Mouse (Mus musculus) midbrain, embryonic 15.5 days (tissue): ENCODE data around the gene Eif3l. TPM values are rescaled to one million over a fixed set of nuclear protein-coding genes. Genes with fewer than 3 reads are reported as not detected.
A peak's percentile ranks its signal among the peaks of the same experiment; 100 is the strongest.

Source experiments
- ATAC-seq: fragments of 200-750 bp; cut with Nextera tagmentation; replicated peaks from 2 replicates; pipeline ENCODE4 v1.8.0; 2017; ENCODE audit warnings: moderate TSS enrichment
- H3K27ac ChIP-seq: fragments of 300-500 bp; sonication (generic); 2 replicates; pipeline ENCODE4 v1.5.1; 2015; ENCODE audit warnings: mild to moderate bottlenecking, inconsistent platforms
- H3K27me3 ChIP-seq: fragments of 300-500 bp; sonication (generic); replicated peaks from 2 replicates; pipeline ENCODE4 v1.6.1; 2015; ENCODE audit warnings: inconsistent platforms
- H3K36me3 ChIP-seq: fragments of 300-500 bp; sonication (generic); replicated peaks from 2 replicates; pipeline ENCODE4 v1.6.1; 2015; ENCODE audit warnings: inconsistent platforms
- H3K4me1 ChIP-seq: fragments of 300-500 bp; sonication (generic); 2 replicates; pipeline ENCODE4 v1.6.1; 2015; ENCODE audit warnings: inconsistent platforms
- H3K4me2 ChIP-seq: fragments of 300-500 bp; sonication (generic); 2 replicates; pipeline ENCODE4 v1.6.1; 2015; ENCODE audit warnings: inconsistent platforms, mild to moderate bottlenecking, moderate library complexity
- H3K4me3 ChIP-seq: fragments of 300-500 bp; sonication (generic); 2 replicates; pipeline ENCODE4 v1.5.1; 2015; ENCODE audit warnings: mild to moderate bottlenecking, inconsistent platforms
- H3K9ac ChIP-seq: fragments of 300-500 bp; sonication (generic); 2 replicates; pipeline ENCODE4 v1.6.1; 2015; ENCODE audit warnings: mild to moderate bottlenecking, inconsistent platforms
- H3K9me3 ChIP-seq: fragments of 300-500 bp; sonication (generic); 2 replicates; pipeline ENCODE4 v1.6.1; 2016; ENCODE audit warnings: inconsistent platforms
- WGBS: fragments of 180-500 bp; shearing (Covaris S2); methylation state at CpG from one replicate; pipeline ENCODE4 v1.1.7; 2015; ENCODE audit warnings: mixed read lengths; 5-methylcytosine and 5-hydroxymethylcytosine counted together
- polyA plus RNA-seq: library from polyadenylated mRNA; unstranded; fragments of >200 nt; fragmentation: Nextera tagmentation; extraction: Ambion mirVana; gene quantifications from 2 replicates; pipeline ENCODE4 v1.2.1, GENCODE M21; 2015

Eif3l gene
- polyA plus RNA-seq, 1 experiment from 2014 or later, result 167 TPM

- no peak for ATAC-seq
- Histone ChIP-seq H3K4me2 (no peak overlapping the region), H3K4me1 (no peaks in the 10 kb centered on the region), H3K36me3 (0 out of 2 replicates have a peak, but pooled peaks cover 2% of the 10 kb centered on the region), H3K9me3 (no peaks in the 10 kb centered on the region), H3K27me3 (no peaks in the 10 kb centered on the region), H3K27ac (no peak overlapping the region), H3K9ac (no peak overlapping the region), H3K4me3 (no peak overlapping the region)
- 79% methylated on average over 4 of the region's 4 CpGs for WGBS
Observed at GRCm38 (mm10) chr15:79100391-79100790, 25.4 kb downstream of the Eif3l start.

DNA sequence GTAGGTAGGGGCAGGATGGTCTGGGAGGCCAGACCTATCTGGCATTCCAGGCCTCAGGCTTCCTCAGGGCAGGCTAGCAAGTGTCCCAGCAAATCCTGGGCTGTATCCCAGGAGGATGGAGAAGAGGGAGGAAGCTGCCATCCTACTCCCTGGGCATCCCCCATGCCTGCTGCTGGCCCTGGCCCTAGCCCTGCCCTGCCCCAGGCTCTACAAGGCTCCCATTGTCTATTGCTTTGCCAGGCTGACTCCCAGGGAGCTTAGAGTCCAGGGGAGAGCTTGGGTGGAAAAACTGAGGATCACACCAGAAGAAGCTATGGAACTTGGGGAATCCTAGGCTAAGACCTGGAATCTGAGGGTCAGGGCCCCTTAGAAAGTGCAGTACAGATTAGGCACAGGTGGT lies 26.6 kb downstream of the Eif3l start:
- no peak overlapping the region for H3K4me2 ChIP-seq
- no peaks in the 10 kb centered on the region for H3K27me3 ChIP-seq
- H3K36me3 ChIP-seq, result no peaks in the 10 kb centered on the region
- H3K4me3 ChIP-seq, result no peak overlapping the region
- no peaks in the 10 kb centered on the region for H3K4me1 ChIP-seq
- H3K9ac ChIP-seq, result no peak overlapping the region
- no peak overlapping the region for H3K27ac ChIP-seq
- no peak for ATAC-seq
- no peaks in the 10 kb centered on the region for H3K9me3 ChIP-seq

GRCm38 (mm10) chr15:79103264-79103663 lies 28.3 kb downstream of the Eif3l start:
- Histone ChIP-seq H3K9ac (no peak overlapping the region), H3K27ac (no peak overlapping the region), H3K27me3 (no peaks in the 10 kb centered on the region), H3K36me3 (no peaks in the 10 kb centered on the region), H3K4me2 (no peak overlapping the region), H3K9me3 (no peaks in the 10 kb centered on the region), H3K4me1 (peaks cover 4% of the 10 kb centered on the region; the same call in 1 of the 2 replicates), H3K4me3 (no peak overlapping the region)
- 64% methylated on average over 10 of the region's 10 CpGs for WGBS
- ATAC-seq, result no peak

- no peak overlapping the region for H3K9ac ChIP-seq
- no peak overlapping the region for H3K27ac ChIP-seq
- H3K4me2 ChIP-seq, result no peak overlapping the region
- no peak for ATAC-seq
- no peaks in the 10 kb centered on the region for H3K36me3 ChIP-seq
- no peak overlapping the region for H3K4me3 ChIP-seq
- no peaks in the 10 kb centered on the region for H3K27me3 ChIP-seq
- peaks cover 24% of the 10 kb centered on the region for H3K4me1 ChIP-seq
- H3K9me3 ChIP-seq, result no peaks in the 10 kb centered on the region
- 54% methylated on average over 2 of the region's 2 CpGs for WGBS
Observed at GRCm38 (mm10) chr15:79105804-79106203, 30.8 kb downstream of the Eif3l start.

DNA sequence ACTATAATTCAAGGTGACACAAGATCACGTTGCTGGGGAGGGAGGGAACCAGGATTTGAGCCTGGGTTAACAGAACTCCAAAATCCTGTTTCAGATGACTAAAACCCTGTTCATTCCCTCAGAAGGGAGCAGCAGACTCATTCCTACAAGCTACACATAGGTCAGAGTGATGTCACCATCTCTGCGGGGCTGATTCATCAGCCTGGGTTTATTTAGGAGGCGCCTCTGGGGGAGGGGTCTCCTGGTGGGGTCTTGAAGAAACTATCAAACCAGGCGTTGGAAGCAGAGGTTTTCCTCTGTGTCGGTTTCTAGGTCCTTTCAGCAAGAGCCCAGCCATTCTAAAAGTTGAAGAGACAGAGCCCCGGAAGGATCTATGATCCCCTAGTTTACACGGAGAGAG lies 33.0 kb downstream of the Eif3l start:
- 27% methylated on average over 7 of the region's 7 CpGs for WGBS
- no peak for ATAC-seq
- peaks cover 33% of the 10 kb centered on the region for H3K4me1 ChIP-seq
- H3K4me2 ChIP-seq, result peak overlapping the region; percentile 92
- peak overlapping the region; percentile 96 for H3K4me3 ChIP-seq
- no peaks in the 10 kb centered on the region for H3K27me3 ChIP-seq
- no peak overlapping the region for H3K9ac ChIP-seq
- no peak overlapping the region for H3K27ac ChIP-seq
- H3K36me3 ChIP-seq, result no peaks in the 10 kb centered on the region
- no peaks in the 10 kb centered on the region for H3K9me3 ChIP-seq

GRCm38 (mm10) chr15:79108421-79109320 lies 33.7 kb downstream of the Eif3l start, which contains the start of gene Micall1:
Gene Micall1 (plus strand): TSS chr15:79108898.
- Histone ChIP-seq H3K9me3 (no peaks in the 10 kb centered on the region), H3K36me3 (no peaks in the 10 kb centered on the region), H3K4me3 (peak within 1 kb of the TSS; percentile 96), H3K27ac (peak within 1 kb of the TSS; percentile 74), H3K4me1 (peaks cover 33% of the 10 kb centered on the region), H3K4me2 (peak within 1 kb of the TSS; percentile 92), H3K27me3 (no peaks in the 10 kb centered on the region), H3K9ac (peak within 1 kb of the TSS; percentile 95)
- peak; percentile 82 for ATAC-seq
- WGBS, result under 1% methylated on average over 83 of the region's 85 CpGs

DNA sequence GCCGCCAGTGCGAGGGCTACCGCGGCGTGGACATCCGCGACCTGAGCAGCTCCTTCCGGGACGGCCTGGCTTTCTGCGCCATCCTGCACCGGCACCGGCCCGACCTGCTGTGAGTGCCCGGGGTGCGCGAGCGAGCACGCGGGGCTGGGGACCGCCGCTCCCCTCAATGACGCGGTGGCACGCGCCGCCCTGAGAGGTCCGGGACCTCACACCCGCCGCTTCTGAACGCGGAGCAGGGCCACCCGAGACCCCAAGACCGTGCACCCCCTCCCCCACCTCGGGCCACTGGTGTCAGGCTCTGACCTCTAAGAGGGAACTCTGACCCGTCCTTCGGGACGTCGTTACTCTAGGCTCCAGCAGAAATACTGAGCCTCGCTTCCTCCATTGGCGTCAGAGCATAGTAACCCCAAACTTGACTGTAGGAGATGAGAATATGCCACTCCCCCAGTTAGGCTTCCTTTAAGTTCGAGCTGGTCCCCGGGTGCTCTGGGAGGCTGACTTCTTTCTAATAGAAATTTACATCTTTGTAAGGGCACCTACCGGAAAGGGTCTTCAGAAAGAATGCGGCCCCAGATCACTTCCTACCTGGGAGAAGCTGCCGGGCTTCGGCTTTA lies 34.4 kb downstream of the Eif3l start:
- Histone ChIP-seq H3K36me3 (no peaks in the 10 kb centered on the region), H3K4me3 (peak overlapping the region; percentile 96), H3K9me3 (no peaks in the 10 kb centered on the region), H3K9ac (peak overlapping the region; percentile 95), H3K4me1 (peaks cover 33% of the 10 kb centered on the region), H3K27me3 (no peaks in the 10 kb centered on the region), H3K27ac (peak overlapping the region; percentile 74), H3K4me2 (peak overlapping the region; percentile 92)
- under 1% methylated on average over 45 of the region's 46 CpGs for WGBS
- no peak; the same call in 1 of the 2 replicates for ATAC-seq

GRCm38 (mm10) chr15:79110031-79110430 lies 35.1 kb downstream of the Eif3l start:
- no peaks in the 10 kb centered on the region for H3K27me3 ChIP-seq
- H3K27ac ChIP-seq, result peak overlapping the region; percentile 74; the same call in 1 of the 2 replicates
- H3K4me1 ChIP-seq, result peaks cover 33% of the 10 kb centered on the region
- 18% methylated on average over 9 of the region's 9 CpGs for WGBS
- peaks cover 3% of the 10 kb centered on the region; the same call in 1 of the 2 replicates for H3K36me3 ChIP-seq
- peak overlapping the region; percentile 96 for H3K4me3 ChIP-seq
- H3K9ac ChIP-seq, result peak overlapping the region; percentile 95
- no peaks in the 10 kb centered on the region for H3K9me3 ChIP-seq
- H3K4me2 ChIP-seq, result peak overlapping the region; percentile 92
- ATAC-seq, result no peak

DNA sequence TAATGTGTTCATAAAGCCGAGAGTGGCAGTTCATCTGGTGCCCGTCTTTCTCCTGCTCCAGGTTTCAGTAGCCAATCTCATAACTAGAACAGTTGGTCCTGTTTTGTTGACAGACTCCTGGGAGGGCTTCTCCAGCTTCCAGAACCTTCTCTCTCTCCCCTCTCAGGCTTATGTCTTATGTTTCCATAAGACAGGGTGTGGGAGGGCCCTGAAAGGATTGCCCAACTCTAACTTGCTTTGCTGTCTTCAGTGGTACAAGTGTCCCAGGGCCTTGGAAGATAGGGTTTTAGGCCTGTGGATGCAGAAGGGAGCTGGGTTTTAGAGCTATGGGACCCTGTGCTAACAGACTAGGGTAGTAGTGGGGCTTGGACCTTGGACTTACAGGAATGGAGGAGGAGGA lies 35.5 kb downstream of the Eif3l start:
- 62% methylated on average over 2 of the region's 2 CpGs for WGBS
- peak overlapping the region; percentile 95 for H3K9ac ChIP-seq

DNA sequence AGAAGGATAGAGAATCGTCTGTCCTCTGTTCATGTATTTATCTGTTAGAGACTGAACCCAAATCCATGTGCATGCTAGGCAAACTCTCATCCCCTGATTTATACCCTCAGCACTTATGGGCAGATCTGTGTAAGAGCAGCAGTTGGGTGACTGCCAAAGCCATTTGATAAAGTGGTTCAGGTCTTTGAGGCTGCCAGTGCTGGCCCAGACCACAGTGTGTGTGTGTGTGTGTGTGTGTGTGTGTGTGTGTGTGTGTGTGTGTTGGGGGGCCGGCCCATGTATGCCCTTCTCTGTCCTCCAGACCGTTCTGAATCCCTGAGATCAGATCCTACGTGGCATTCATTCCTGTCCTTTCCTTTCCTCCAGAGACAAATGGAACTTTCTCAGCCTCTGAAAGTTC lies 36.8 kb downstream of the Eif3l start:
- Histone ChIP-seq H3K27me3 (no peaks in the 10 kb centered on the region), H3K9me3 (no peaks in the 10 kb centered on the region), H3K27ac (no peak overlapping the region), H3K36me3 (peaks cover 10% of the 10 kb centered on the region; the same call in 1 of the 2 replicates), H3K4me1 (peaks cover 33% of the 10 kb centered on the region), H3K4me3 (no peak overlapping the region), H3K4me2 (no peak overlapping the region), H3K9ac (no peak overlapping the region)
- no peak for ATAC-seq
- WGBS, result 71% methylated on average over 4 of the region's 4 CpGs

More for the DNA sequence above, 35.5 kb downstream of the Eif3l start:
- no peaks in the 10 kb centered on the region for H3K27me3 ChIP-seq
- peaks cover 33% of the 10 kb centered on the region for H3K4me1 ChIP-seq
- H3K4me2 ChIP-seq, result peak overlapping the region; percentile 92
- no peak for ATAC-seq
- H3K27ac ChIP-seq, result no peak overlapping the region
- H3K4me3 ChIP-seq, result peak overlapping the region; percentile 96
- H3K9me3 ChIP-seq, result no peaks in the 10 kb centered on the region
- peaks cover 8% of the 10 kb centered on the region; the same call in 1 of the 2 replicates for H3K36me3 ChIP-seq

GRCm38 (mm10) chr15:79115276-79115675 lies 40.3 kb downstream of the Eif3l start:
- Histone ChIP-seq H3K9me3 (no peaks in the 10 kb centered on the region), H3K4me3 (no peak overlapping the region), H3K36me3 (peaks cover 10% of the 10 kb centered on the region; the same call in 1 of the 2 replicates), H3K9ac (no peak overlapping the region), H3K4me1 (peaks cover 14% of the 10 kb centered on the region), H3K27me3 (no peaks in the 10 kb centered on the region), H3K27ac (no peak overlapping the region), H3K4me2 (no peak overlapping the region)
- 58% methylated on average over 5 of the region's 5 CpGs for WGBS
- no peak for ATAC-seq

- Histone ChIP-seq H3K27me3 (no peaks in the 10 kb centered on the region), H3K36me3 (peaks cover 24% of the 10 kb centered on the region; the same call in 1 of the 2 replicates), H3K4me1 (no peaks in the 10 kb centered on the region), H3K9ac (no peak overlapping the region), H3K4me2 (no peak overlapping the region), H3K9me3 (no peaks in the 10 kb centered on the region), H3K4me3 (no peak overlapping the region), H3K27ac (no peak overlapping the region)
- no peak for ATAC-seq
- WGBS, result 86% methylated on average over 9 of the region's 9 CpGs
Observed at GRCm38 (mm10) chr15:79119491-79119890, 44.5 kb downstream of the Eif3l start.
